Mouse (Mus musculus): Measurements from ENCODE around the gene Spag6. TPM values are rescaled to one million over a fixed set of nuclear protein-coding genes. Genes with fewer than 3 reads are reported as not detected.
A peak's percentile ranks its signal among the peaks of the same experiment; 100 is the strongest.

Gene Spag6
- polyA plus RNA-seq, 2 experiments = not detected

DNA sequence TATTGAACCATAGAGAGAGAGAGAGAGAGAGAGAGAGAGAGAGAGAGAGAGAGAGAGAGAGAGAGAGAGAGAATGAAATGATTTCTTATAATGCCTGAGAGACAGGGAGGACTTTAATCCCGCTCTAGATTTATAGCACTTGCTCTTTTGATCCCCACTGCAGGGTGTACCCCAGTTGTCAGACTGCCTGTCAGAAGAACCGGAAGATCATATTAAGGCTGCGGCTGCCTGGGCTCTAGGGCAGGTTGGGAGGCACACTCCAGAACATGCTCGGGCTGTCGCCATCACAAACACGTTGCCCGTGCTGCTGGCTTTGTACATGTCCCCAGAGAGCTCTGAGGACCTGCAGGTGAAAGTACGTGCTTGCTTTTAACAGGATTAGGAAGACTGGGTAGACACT is 43.2 kb downstream of the Spag6 start:
- Histone ChIP-seq H3K4me1 (replicated peaks; ENCODE audit: control insufficient read depth in 2 of 2, insufficient read depth in 2 of 2, low read length in 1 of 2) (no peaks in the 10 kb centered on the region; a peak in 1 of 4 replicates), H3K4me2 (ENCODE audit: low read depth) (no peak overlapping the region), H3K4me3 (ENCODE audit: insufficient read depth in 1 of 2, low read depth in 2 of 2, low read length in 2 of 2) (no peak overlapping the region), H3K9me3 (ENCODE audit: control insufficient read depth, low read length) (no peaks in the 10 kb centered on the region), H3K9ac (replicated peaks) (no peak overlapping the region), H3K27me3 (ENCODE audit: control insufficient read depth, insufficient read depth, low read length) (no peaks in the 10 kb centered on the region), H3K27ac (no peak overlapping the region), H3K36me3 (replicated peaks; ENCODE audit: control insufficient read depth, insufficient read depth, low read depth) (no peaks in the 10 kb centered on the region)
- WGBS (ENCODE audit: insufficient replicate concordance) = 61% methylated on average over 8 of the region's 8 CpGs
- DNase-seq (ENCODE audit: low read depth in 3 of 3, low spot score in 3 of 3) = no peak
- no peak for ATAC-seq (ENCODE audit: insufficient read depth)
- no peak for TF ChIP-seq EP300 (IDR thresholded peaks at IDR 0.05; ENCODE audit: low read depth)
- no peak for TF ChIP-seq CTCF (IDR thresholded peaks at IDR 0.05; ENCODE audit: low read depth)

DNA sequence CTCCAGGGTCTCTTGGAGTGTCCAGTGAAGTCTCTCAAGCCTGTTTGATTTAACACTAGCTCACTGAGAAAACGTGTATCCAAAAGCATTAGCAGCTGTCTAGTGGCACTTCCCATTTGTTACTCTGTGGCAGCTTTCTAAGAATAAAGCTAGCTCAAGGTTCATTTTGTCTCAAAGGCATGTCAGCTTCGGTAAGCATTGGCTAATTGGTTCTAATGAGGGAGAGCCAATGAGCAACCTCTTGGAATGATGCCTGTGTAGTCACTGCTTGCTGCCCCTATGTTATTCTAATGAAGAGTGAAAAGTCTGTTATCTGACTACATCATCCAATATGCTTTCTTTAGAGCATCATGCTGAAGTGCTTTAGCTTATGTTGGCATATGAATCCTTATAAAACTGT is 45.4 kb downstream of the Spag6 start:
- Histone ChIP-seq H3K9ac (replicated peaks) (no peak overlapping the region), H3K9me3 (ENCODE audit: control insufficient read depth, low read length) (no peaks in the 10 kb centered on the region), H3K36me3 (replicated peaks; ENCODE audit: control insufficient read depth, insufficient read depth, low read depth) (no peaks in the 10 kb centered on the region), H3K27ac (no peak overlapping the region), H3K27me3 (ENCODE audit: control insufficient read depth, insufficient read depth, low read length) (no peaks in the 10 kb centered on the region), H3K4me3 (ENCODE audit: insufficient read depth in 1 of 2, low read depth in 2 of 2, low read length in 2 of 2) (no peak overlapping the region), H3K4me1 (replicated peaks; ENCODE audit: control insufficient read depth in 2 of 2, insufficient read depth in 2 of 2, low read length in 1 of 2) (no peaks in the 10 kb centered on the region; a peak in 1 of 4 replicates), H3K4me2 (ENCODE audit: low read depth) (no peak overlapping the region)
- ATAC-seq (ENCODE audit: insufficient read depth) (no peak), DNase-seq (ENCODE audit: low read depth in 3 of 3, low spot score in 3 of 3) (no peak)
- 46% methylated on average over 2 of the region's 2 CpGs for WGBS (ENCODE audit: insufficient replicate concordance)
- TF ChIP-seq CTCF (IDR thresholded peaks at IDR 0.05; ENCODE audit: low read depth) (no peak), EP300 (IDR thresholded peaks at IDR 0.05; ENCODE audit: low read depth) (no peak)

DNA sequence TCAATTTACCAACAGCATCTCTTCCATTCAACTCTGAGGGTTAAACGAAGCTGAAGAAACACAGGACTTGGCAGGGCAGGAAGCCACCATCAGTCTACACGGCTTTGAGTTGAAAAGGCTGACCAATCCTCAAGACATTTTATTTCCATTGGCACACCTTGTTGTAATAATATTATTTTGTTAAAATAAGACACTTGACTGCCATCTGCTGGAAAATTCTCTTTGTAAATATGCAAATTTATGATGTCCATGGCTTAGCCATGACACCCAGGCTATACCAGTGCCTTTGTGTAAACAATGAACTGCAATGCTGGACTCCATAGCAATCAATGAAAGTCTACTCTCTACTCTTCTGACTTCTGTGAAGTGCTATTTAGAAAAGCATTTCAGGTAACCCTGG is 62.3 kb downstream of the Spag6 start:
- no peak for TF ChIP-seq CTCF (IDR thresholded peaks at IDR 0.05; ENCODE audit: low read depth)
- TF ChIP-seq EP300 (IDR thresholded peaks at IDR 0.05; ENCODE audit: low read depth) = no peak
- H3K27ac ChIP-seq = no peak overlapping the region
- H3K36me3 ChIP-seq (replicated peaks; ENCODE audit: control insufficient read depth, insufficient read depth, low read depth) = no peaks in the 10 kb centered on the region
- no peak overlapping the region for H3K4me3 ChIP-seq (ENCODE audit: insufficient read depth in 1 of 2, low read depth in 2 of 2, low read length in 2 of 2)
- ATAC-seq (ENCODE audit: insufficient read depth) (no peak), DNase-seq (ENCODE audit: low read depth in 3 of 3, low spot score in 3 of 3) (no peak)
- no peak overlapping the region for H3K9ac ChIP-seq (replicated peaks)
- no peaks in the 10 kb centered on the region for H3K27me3 ChIP-seq (ENCODE audit: control insufficient read depth, insufficient read depth, low read length)
- H3K4me2 ChIP-seq (ENCODE audit: low read depth) = no peak overlapping the region
- no peaks in the 10 kb centered on the region for H3K9me3 ChIP-seq (ENCODE audit: control insufficient read depth, low read length)
- 38% methylated on average over 2 of the region's 2 CpGs for WGBS (ENCODE audit: insufficient replicate concordance)
- no peaks in the 10 kb centered on the region for H3K4me1 ChIP-seq (replicated peaks; ENCODE audit: control insufficient read depth in 2 of 2, insufficient read depth in 2 of 2, low read length in 1 of 2)

- Histone ChIP-seq H3K4me1 (replicated peaks; ENCODE audit: control insufficient read depth in 2 of 2, insufficient read depth in 2 of 2, low read length in 1 of 2) (peaks cover 0 to 8% of the 10 kb centered on the region in 2 experiments; a peak in 1 of 4 replicates), H3K27ac (no peak overlapping the region), H3K36me3 (replicated peaks; ENCODE audit: control insufficient read depth, insufficient read depth, low read depth) (no peaks in the 10 kb centered on the region), H3K9me3 (ENCODE audit: control insufficient read depth, low read length) (no peaks in the 10 kb centered on the region), H3K27me3 (ENCODE audit: control insufficient read depth, insufficient read depth, low read length) (no peaks in the 10 kb centered on the region), H3K4me2 (ENCODE audit: low read depth) (no peak overlapping the region), H3K9ac (replicated peaks) (no peak overlapping the region), H3K4me3 (ENCODE audit: insufficient read depth in 1 of 2, low read depth in 2 of 2, low read length in 2 of 2) (no peak overlapping the region)
- DNase-seq (ENCODE audit: low read depth in 3 of 3, low spot score in 3 of 3) (no peak), ATAC-seq (ENCODE audit: insufficient read depth) (no peak)
- 46% methylated on average over 2 of the region's 2 CpGs for WGBS (ENCODE audit: insufficient replicate concordance)
- TF ChIP-seq EP300 (IDR thresholded peaks at IDR 0.05; ENCODE audit: low read depth) (no peak), CTCF (IDR thresholded peaks at IDR 0.05; ENCODE audit: low read depth) (no peak)
These were observed 71.0 kb downstream of the Spag6 start for GRCm38 (mm10) chr2:18764846-18765245.

- ATAC-seq (ENCODE audit: insufficient read depth) (no peak), DNase-seq (ENCODE audit: low read depth in 3 of 3, low spot score in 3 of 3) (no peak)
- peak overlapping the region; percentile 78 for H3K4me2 ChIP-seq (ENCODE audit: low read depth)
- H3K27ac ChIP-seq = no peak overlapping the region
- 23% methylated on average over 12 of the region's 12 CpGs for WGBS (ENCODE audit: insufficient replicate concordance)
- H3K27me3 ChIP-seq (ENCODE audit: control insufficient read depth, insufficient read depth, low read length) = no peaks in the 10 kb centered on the region
- H3K4me3 ChIP-seq (ENCODE audit: insufficient read depth in 1 of 2, low read depth in 2 of 2, low read length in 2 of 2) = peak overlapping the region; percentile 11 to 40
- no peak overlapping the region for H3K9ac ChIP-seq (replicated peaks)
- H3K36me3 ChIP-seq (replicated peaks; ENCODE audit: control insufficient read depth, insufficient read depth, low read depth) = no peaks in the 10 kb centered on the region
- TF ChIP-seq CTCF (IDR thresholded peaks at IDR 0.05; ENCODE audit: low read depth) (no peak), EP300 (IDR thresholded peaks at IDR 0.05; ENCODE audit: low read depth) (no peak)
- H3K4me1 ChIP-seq (replicated peaks; ENCODE audit: control insufficient read depth in 2 of 2, insufficient read depth in 2 of 2, low read length in 1 of 2) = peaks cover 0 to 8% of the 10 kb centered on the region in 2 experiments; a peak in 1 of 4 replicates
- no peaks in the 10 kb centered on the region for H3K9me3 ChIP-seq (ENCODE audit: control insufficient read depth, low read length)
These were observed 71.8 kb downstream of the Spag6 start for GRCm38 (mm10) chr2:18765481-18766249.

All from liver, embryonic 14.5 days (tissue).